Mouse (Mus musculus): ENCODE measurements around the gene Myo1h. TPM values are rescaled to one million over a fixed set of nuclear protein-coding genes. Genes with fewer than 3 reads are reported as not detected.

The Myo1h gene
- polyA plus RNA-seq, 1 experiment from 2014 or later, result 0.34 TPM

DNA sequence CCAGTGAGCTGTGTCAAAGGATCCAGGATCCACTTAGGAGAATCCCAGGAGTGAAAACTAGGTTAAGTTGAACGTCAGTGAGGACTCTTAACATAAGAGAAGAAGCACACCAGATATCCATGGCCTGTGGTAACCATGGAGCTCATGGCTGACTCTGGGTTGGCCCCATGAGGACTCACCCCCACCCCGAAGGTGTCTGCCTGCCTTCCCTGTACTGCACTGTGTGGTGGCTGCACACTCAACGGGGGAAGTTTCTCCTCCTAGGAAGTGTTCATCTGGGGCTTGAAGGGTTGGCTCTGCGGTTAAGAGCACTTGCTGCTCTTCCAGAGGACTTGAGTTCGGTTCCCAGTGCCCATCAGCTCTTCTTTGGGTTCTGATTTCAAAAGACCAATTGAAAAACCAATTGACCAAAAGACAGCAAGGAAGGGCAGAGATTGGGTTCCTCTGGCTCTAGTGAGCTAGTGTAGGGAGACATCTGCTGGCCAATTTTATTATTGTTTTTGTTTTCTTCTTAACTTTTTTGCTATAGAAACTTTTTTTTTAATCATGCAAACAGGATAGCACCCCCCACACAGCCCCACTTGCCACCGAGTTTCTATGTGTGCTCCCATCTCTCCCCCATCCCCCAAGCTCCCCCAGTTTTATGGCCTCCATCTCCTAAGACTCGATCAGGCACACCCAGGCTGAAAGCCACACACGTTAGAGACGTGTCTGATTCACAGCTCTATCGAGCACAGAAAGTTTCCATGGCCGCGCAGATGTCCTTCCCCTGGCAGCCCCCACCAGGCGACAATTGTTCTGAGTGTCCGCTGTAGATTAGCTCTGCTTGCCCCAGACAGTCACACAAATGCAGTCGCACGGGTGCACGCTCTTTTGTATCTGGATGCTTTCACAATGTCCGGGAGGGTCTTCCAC is 20.1 kb downstream of the Myo1h start:
- Histone ChIP-seq H3K79me2 (ENCODE audit: inconsistent target) (no peaks in the 10 kb centered on the region), H3K27ac (no peak overlapping the region), H3K36me3 (ENCODE audit: inconsistent target) (no peaks in the 10 kb centered on the region), H3K4me3 (ENCODE audit: inconsistent target) (no peak overlapping the region)
- 57% methylated on average over 17 of the region's 18 CpGs for WGBS (ENCODE audit: missing documents)

DNA sequence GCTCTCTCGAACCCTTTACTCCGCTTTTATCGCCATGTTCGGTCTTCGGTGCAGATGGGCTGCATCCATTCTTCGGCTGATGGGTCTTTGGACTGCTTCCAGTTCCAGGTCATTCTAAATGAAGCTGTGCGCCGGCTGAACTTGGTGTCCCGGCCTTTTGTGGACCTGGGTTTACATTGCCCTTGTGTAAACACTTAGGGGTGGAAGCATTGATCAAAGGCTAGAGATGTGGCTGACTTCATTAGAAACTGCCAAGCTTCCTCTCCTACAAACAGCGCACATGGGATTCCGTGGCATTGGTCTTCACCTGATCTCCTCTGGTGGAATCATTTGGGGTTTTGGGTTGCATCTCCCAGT is 20.7 kb downstream of the Myo1h start:
- H3K27ac ChIP-seq, result no peak overlapping the region
- 82% methylated on average over 11 of the region's 11 CpGs for WGBS (ENCODE audit: missing documents)
- H3K79me2 ChIP-seq (ENCODE audit: inconsistent target), result no peaks in the 10 kb centered on the region
- H3K4me3 ChIP-seq (ENCODE audit: inconsistent target), result no peak overlapping the region
- no peaks in the 10 kb centered on the region for H3K36me3 ChIP-seq (ENCODE audit: inconsistent target)

DNA sequence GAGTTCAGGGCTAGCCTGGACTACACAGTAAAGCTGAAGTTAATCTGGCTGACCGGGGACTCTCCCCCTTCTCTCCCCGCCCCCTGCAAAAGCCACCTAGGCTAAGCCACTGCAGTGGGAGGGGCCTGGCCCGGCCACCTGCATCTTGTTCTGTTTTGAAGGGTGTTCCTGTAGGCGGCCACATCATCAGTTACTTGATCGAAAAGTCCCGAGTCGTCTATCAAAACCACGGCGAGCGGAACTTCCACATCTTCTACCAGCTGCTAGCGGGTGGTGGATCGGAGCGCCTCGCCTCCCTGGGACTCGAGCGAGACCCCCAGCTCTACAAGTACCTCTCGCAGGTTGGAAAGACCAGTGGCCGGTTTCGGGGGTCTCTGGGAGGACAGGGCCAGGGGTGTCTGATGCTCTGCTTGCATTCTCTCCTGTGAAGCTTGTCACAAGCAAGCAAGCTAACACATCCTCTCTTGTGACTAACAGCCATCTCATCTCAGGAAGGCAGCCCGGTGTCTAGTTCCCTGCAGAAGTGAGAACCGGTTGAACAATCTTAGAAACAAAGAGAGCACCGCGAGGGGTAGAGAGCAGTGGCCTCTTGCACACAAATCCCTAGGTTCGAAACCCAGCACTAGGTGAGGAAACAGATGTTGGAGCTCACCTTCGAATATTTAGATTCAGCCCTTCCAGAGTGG is 34.3 kb downstream of the Myo1h start:
- H3K79me2 ChIP-seq (ENCODE audit: inconsistent target), result no peaks in the 10 kb centered on the region
- no peak overlapping the region for H3K27ac ChIP-seq
- 10% methylated on average over 25 of the region's 25 CpGs for WGBS (ENCODE audit: missing documents)
- no peaks in the 10 kb centered on the region for H3K36me3 ChIP-seq (ENCODE audit: inconsistent target)
- H3K4me3 ChIP-seq (ENCODE audit: inconsistent target), result no peak overlapping the region

DNA sequence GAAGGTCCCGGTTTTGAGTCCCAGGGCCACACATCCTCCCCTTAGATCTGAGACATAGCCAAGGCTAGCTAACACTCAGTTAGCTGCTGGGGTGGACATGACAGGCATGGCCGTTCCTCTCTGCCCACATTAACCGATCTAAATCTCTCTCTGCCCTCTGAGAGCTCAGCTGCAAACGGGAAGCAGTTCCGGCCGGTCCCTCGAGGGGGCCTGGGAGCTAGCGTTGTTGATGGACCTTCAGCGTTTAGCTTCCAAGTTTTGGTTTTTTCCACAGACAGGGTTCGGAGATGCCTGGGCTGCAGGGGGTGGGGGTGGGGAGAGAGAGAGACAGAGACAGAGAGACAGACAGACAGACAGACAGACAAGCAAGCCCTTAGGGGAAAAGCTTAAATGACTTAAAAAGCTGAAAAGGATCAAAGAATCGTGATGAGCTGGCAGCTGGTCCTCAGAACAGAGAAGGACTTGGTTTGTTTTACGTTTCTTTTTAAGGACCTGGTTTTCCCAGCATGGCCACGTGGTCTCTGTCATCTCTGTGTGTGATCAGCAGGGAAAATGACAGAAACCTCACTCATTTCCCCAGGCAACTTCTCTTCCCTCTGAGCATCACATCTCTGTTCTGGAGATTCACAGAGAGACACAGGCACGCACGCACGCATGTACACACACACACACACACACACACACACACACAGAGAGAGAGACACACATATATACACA is 35.0 kb downstream of the Myo1h start:
- Histone ChIP-seq H3K79me2 (ENCODE audit: inconsistent target) (no peaks in the 10 kb centered on the region), H3K27ac (no peak overlapping the region), H3K4me3 (ENCODE audit: inconsistent target) (no peak overlapping the region), H3K36me3 (ENCODE audit: inconsistent target) (no peaks in the 10 kb centered on the region)
- 26% methylated on average over 16 of the region's 16 CpGs for WGBS (ENCODE audit: missing documents)

DNA sequence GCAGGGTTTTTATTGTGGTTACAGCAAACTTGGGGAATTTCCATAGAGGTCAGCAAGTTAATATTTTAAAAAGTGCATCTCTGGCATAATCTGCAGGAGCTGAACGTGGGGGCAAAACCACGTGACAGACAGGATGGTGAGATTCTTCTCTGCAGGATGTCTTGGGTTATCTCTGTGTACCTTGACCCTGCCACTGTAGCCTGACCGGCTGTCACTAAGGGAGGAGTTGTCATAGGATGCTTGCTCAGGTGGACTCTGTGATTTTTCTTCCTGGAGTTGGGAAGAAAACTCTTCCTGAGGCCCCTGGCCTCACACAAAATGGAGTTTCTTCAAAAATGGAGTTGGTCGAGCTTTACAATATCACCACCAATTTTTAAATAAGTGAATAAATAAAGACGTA is 54.0 kb downstream of the Myo1h start:
- no peaks in the 10 kb centered on the region for H3K36me3 ChIP-seq (ENCODE audit: inconsistent target)
- H3K79me2 ChIP-seq (ENCODE audit: inconsistent target), result no peaks in the 10 kb centered on the region
- no peak overlapping the region for H3K4me3 ChIP-seq (ENCODE audit: inconsistent target)
- no peak overlapping the region for H3K27ac ChIP-seq
- WGBS (ENCODE audit: missing documents), result 71% methylated on average over 5 of the region's 5 CpGs

DNA sequence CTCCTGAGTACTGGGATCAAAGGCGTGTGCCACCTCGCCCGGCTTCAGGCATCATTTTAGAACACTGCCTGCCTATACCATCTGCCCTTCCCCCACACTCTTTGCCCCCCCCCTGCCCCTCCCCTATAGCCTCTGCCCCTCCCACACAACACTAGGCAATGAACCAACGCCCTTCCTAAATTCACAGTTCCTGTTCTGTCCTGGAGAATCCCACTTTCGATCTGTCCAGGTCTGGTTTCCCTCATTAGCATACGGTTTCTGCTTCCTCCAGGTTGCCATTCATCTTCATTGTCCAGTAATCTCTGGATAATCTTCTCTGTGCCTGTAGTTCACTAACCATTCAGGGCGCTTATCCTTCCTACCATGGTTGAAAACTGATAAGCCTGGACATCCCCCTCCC is 54.6 kb downstream of the Myo1h start:
- Histone ChIP-seq H3K36me3 (ENCODE audit: inconsistent target) (no peaks in the 10 kb centered on the region), H3K27ac (no peak overlapping the region), H3K79me2 (ENCODE audit: inconsistent target) (no peaks in the 10 kb centered on the region), H3K4me3 (ENCODE audit: inconsistent target) (no peak overlapping the region)
- WGBS (ENCODE audit: missing documents), result 57% methylated on average over 6 of the region's 7 CpGs

DNA sequence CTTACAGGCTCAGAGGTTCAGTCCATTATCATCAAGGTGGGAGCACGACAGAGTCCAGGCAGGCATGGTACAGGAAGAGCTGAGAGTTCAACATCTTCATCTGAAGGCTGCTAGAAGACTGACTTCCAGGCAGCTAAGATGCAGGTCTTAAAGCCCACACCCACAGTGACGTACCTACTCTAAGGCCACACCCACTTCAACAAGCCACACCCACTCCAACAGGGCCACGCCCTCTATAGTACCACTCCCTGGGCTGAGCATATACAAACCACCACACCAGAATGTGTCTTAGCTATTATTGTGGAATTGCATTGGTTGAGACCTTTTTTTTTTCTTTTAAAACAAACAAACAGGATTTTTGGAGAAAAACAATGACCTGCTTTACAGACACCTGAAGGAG is 56.6 kb downstream of the Myo1h start:
- no peak overlapping the region for H3K4me3 ChIP-seq (ENCODE audit: inconsistent target)
- H3K27ac ChIP-seq, result no peak overlapping the region
- no peaks in the 10 kb centered on the region for H3K79me2 ChIP-seq (ENCODE audit: inconsistent target)
- H3K36me3 ChIP-seq (ENCODE audit: inconsistent target), result no peaks in the 10 kb centered on the region
- WGBS (ENCODE audit: missing documents), result 80% methylated on average over 3 of the region's 3 CpGs

DNA sequence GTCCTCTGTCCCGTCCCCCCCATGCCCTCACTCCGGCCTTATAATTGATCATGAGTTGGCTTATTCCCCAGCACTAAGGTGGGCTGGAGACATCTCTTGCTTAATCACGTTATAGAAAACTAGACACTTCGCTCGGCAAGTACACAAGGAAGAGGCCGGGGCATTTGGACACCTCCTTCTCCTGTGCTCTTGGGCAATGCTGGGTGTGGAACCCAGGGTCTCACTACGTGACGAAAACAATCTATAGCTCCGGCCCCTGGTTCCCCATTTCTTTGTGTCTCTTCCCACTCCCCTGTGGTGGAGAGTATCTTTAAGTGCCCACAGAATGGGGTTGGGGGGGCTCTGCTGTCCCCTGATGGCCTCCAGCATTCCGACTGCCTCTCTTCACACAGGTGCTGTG is 58.0 kb downstream of the Myo1h start:
- H3K79me2 ChIP-seq (ENCODE audit: inconsistent target), result no peaks in the 10 kb centered on the region
- 70% methylated on average over 10 of the region's 10 CpGs for WGBS (ENCODE audit: missing documents)
- no peaks in the 10 kb centered on the region for H3K36me3 ChIP-seq (ENCODE audit: inconsistent target)
- no peak overlapping the region for H3K27ac ChIP-seq
- H3K4me3 ChIP-seq (ENCODE audit: inconsistent target), result no peak overlapping the region

DNA sequence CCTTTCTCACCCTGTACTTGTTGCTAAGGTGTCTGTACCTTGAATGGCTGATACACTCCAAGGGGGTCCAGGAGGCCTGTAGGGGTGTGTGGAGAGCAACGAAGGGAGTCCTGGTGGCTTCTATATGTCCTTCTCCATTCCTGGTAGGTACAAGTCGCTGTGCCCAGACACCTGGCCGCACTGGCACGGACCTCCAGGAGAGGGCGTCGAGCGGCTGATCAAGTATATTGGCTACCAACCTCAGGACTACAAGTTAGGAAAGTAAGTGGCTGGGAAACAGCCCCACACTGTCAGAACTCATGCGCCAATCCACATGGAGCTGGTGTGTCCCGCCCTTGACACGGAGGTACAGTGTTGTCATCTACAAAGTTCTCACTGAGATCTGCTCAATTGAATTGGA is 62.5 kb downstream of the Myo1h start:
- WGBS (ENCODE audit: missing documents), result 76% methylated on average over 10 of the region's 10 CpGs
- no peaks in the 10 kb centered on the region for H3K36me3 ChIP-seq (ENCODE audit: inconsistent target)
- H3K4me3 ChIP-seq (ENCODE audit: inconsistent target), result no peak overlapping the region
- H3K27ac ChIP-seq, result no peak overlapping the region
- H3K79me2 ChIP-seq (ENCODE audit: inconsistent target), result no peaks in the 10 kb centered on the region

DNA sequence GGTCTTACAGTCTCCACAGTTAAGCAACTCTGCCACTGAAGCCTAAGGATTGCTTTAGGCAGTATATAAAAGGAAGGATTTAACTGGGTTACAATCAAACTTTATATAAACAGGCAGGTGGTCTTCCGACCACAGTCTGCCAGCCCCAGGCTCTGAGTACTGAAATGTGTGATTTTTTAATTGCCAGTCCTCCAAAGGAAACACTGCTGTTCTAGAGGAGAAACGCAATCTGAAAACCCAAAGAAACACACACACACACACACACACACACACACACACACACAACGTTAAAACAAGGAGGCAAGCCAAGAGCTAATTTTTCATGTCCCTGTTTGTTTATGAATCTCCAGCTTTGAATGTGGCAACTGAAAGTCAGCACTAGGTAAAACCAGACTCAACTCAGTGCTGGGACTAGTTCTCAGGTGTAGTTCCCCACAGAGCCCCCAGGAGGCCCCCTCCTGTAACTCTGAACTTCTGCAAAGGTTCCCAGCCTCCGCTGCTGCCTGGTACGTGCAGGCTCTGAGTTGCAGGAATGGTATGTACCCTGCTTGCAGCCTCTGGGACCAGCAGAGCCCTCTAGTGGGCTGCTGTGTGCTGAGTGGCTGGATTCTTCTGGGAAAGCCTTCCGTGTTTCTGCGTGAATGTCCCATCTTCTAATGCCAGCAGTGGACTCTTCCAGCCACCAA is 67.4 kb downstream of the Myo1h start:
- H3K36me3 ChIP-seq (ENCODE audit: inconsistent target), result no peaks in the 10 kb centered on the region
- 22% methylated on average over 7 of the region's 7 CpGs for WGBS (ENCODE audit: missing documents)

DNA sequence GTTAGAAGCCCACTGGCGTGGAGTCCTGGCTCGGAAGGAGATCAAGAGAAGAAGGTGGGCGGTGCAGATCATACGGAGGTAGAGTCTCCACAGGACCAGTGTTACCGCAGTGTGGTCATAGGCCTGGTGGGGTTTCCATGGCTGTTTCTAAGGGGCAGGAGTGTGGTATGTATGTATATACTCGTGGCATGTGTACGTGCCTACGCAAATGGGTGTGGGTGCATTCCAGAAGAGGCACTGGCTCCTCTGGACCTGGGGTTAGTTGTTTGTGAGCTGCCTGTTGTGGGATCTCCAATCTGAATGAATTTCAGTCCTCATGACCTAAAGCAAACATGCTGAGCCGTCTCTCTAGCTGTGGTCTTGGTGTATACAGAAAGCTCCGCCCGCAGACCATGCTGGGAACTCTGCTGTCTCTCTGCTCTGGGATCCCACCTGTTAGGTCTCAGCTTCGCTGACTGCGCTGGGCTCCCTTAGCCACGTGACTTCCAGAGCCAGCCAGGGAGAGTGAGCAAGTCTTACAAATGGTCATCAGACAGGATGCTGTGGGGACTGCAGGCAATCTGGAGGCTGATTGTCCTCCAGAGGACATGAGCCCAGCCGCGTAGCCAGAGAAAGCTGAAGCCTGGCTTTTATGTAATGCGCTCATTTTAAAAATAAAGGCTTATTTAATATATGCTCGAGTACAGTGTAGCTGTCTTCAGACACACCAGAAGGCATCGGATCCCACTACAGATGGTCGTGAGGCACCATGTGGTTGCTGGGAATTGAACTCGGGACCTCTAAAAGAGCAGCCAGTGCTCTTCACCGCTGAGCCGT is 68.2 kb downstream of the Myo1h start:
- no peak overlapping the region for H3K4me3 ChIP-seq (ENCODE audit: inconsistent target)
- no peaks in the 10 kb centered on the region for H3K36me3 ChIP-seq (ENCODE audit: inconsistent target)
- H3K27ac ChIP-seq, result no peak overlapping the region
- H3K79me2 ChIP-seq (ENCODE audit: inconsistent target), result no peaks in the 10 kb centered on the region
- WGBS (ENCODE audit: missing documents), result 72% methylated on average over 23 of the region's 23 CpGs

More for the DNA sequence above, 67.4 kb downstream of the Myo1h start:
- Histone ChIP-seq H3K4me3 (ENCODE audit: inconsistent target) (no peak overlapping the region), H3K79me2 (ENCODE audit: inconsistent target) (no peaks in the 10 kb centered on the region), H3K27ac (no peak overlapping the region)

DNA sequence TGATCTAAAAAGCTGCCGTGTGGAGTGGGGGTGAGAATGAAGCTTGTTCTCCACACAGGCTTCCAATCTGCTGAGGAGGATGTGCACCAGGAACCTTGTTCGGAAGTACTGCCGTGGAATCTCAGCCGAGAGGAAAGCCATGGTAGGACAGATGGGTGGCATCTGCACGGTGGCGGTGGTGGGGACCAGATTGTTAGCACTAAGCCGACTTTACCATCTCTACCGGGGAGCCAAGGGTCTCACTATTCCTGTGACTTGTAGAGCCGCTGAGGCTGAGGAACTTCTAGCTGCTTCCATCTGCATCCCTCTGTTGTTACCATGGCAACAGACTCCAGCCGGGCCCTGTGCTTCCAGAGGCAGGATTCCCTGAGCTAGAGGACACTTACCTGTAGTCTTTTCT is 69.9 kb downstream of the Myo1h start:
- H3K79me2 ChIP-seq (ENCODE audit: inconsistent target), result no peaks in the 10 kb centered on the region
- no peak overlapping the region for H3K27ac ChIP-seq
- WGBS (ENCODE audit: missing documents), result 88% methylated on average over 10 of the region's 10 CpGs
- peaks cover 14% of the 10 kb centered on the region for H3K36me3 ChIP-seq (ENCODE audit: inconsistent target)
- H3K4me3 ChIP-seq (ENCODE audit: inconsistent target), result no peak overlapping the region

DNA sequence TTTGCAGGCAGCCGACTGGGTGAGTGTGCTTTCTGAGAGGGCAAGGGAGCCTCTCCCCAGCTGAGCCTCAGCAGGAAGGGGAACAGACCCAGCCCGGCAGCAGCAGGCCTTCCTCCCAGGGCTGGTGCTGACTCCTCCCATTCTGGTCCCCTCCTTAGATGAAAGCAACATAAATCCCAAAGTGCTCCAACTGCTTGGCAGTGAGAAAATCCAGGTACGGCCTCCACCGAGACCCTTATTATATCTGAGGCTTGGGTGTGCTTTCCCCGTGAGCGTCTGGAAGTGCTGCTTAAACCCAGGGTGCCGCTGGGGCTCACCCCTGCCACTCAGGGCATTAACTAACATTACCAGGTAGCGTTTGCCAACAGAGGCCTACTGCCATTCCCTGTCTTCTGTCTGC is 70.6 kb downstream of the Myo1h start:
- Histone ChIP-seq H3K27ac (no peak overlapping the region), H3K36me3 (ENCODE audit: inconsistent target) (peaks cover 20% of the 10 kb centered on the region), H3K79me2 (ENCODE audit: inconsistent target) (no peaks in the 10 kb centered on the region), H3K4me3 (ENCODE audit: inconsistent target) (no peak overlapping the region)
- 51% methylated on average over 8 of the region's 8 CpGs for WGBS (ENCODE audit: missing documents)

DNA sequence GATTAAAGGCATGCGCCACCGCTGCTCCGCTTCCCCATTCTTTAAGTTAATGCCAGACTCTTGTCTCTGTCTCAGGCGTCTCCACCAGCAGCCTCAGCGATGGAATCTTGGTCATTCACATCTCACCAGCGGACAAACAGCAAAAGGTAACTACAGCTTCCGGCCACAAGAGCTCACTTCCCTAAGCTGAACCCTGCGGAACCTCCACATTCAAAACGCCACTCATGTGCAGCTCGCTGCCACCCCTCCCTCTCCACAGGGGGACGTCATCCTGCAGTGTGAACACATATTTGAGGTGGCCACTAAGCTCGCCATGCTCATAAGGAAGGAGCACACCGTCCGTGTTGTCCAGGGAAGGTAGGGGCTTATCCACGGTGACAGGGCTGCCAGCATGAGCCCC is 72.0 kb downstream of the Myo1h start:
- H3K36me3 ChIP-seq (ENCODE audit: inconsistent target), result peaks cover 32% of the 10 kb centered on the region
- H3K4me3 ChIP-seq (ENCODE audit: inconsistent target), result no peak overlapping the region
- 36% methylated on average over 13 of the region's 15 CpGs for WGBS (ENCODE audit: missing documents)
- no peak overlapping the region for H3K27ac ChIP-seq
- H3K79me2 ChIP-seq (ENCODE audit: inconsistent target), result no peaks in the 10 kb centered on the region
